Mouse (Mus musculus) layer of hippocampus, adult 11-12 months (tissue): ENCODE results near the gene Hcar1.

Source experiments
- DNase-seq: peaks from one replicate; pipeline ENCODE4 v3.0.0; 2022; ENCODE audit warnings: low spot score

The Hcar1 gene

GRCm38 (mm10) chr5:123863934-123864333 lies 15.9 kb downstream of the Hcar1 start:
- no peak for DNase-seq

- no peak for DNase-seq
These were observed 17.2 kb downstream of the Hcar1 start for GRCm38 (mm10) chr5:123862374-123863350.

GRCm38 (mm10) chr5:123858798-123859197 lies 21.0 kb downstream of the Hcar1 start:
- no peak for DNase-seq

DNA sequence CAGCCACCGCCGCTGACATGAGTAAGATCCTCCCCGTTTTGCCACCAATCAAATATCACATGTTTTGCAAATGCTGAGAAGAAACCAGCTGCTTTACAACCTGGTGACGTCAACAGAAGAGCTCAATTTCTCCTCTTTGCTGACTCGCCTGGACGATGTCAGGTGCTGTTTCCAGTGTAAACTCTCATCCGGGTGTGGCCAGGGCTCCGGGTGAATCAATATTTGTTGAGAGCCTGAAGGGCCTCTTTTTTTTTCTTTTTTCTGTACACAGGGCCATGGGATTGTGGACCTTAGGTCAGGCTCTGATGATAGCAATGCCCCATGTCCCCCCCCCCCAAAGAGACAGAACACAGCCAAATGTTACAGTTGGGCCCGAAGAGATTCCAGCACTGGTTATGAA lies 25.3 kb downstream of the Hcar1 start:
- no peak for DNase-seq

DNA sequence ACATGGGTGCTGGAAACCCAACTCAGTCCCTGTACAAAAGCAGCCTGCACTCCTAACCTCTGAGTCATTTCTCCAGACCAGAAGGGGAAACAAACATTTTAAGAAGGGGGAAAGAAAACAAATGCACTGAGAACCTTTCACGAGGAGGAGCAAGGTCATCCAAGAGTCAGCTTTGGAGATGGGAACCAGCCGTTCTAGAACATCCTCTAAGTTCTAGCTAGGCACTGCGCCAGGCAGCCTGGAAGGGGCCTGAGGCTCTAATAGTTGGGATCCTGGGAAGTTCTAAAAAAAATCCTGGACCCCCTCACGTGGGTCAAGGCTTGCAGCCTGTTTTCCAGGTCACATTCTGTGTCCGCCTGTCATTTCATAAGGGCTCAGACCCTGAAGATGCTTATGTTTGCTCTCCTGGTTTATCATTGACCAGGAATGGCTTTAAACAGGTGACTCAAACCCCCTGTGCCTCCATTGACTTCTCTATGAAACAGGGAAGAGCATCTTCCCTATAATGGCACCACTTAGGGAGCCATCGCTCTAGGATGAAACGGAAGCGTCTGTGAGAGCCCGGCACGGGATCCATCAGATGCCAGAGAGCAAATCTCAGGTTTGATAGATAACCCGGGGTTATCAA lies 25.8 kb downstream of the Hcar1 start:
- DNase-seq: no peak

- no peak for DNase-seq
These were observed 28.4 kb downstream of the Hcar1 start for GRCm38 (mm10) chr5:123851398-123851797.

GRCm38 (mm10) chr5:123844316-123844715 lies 35.5 kb downstream of the Hcar1 start:
- no peak for DNase-seq

GRCm38 (mm10) chr5:123843816-123844215 lies 36.0 kb downstream of the Hcar1 start:
- no peak for DNase-seq

GRCm38 (mm10) chr5:123842935-123843282 lies 36.9 kb downstream of the Hcar1 start:
- no peak for DNase-seq

DNA sequence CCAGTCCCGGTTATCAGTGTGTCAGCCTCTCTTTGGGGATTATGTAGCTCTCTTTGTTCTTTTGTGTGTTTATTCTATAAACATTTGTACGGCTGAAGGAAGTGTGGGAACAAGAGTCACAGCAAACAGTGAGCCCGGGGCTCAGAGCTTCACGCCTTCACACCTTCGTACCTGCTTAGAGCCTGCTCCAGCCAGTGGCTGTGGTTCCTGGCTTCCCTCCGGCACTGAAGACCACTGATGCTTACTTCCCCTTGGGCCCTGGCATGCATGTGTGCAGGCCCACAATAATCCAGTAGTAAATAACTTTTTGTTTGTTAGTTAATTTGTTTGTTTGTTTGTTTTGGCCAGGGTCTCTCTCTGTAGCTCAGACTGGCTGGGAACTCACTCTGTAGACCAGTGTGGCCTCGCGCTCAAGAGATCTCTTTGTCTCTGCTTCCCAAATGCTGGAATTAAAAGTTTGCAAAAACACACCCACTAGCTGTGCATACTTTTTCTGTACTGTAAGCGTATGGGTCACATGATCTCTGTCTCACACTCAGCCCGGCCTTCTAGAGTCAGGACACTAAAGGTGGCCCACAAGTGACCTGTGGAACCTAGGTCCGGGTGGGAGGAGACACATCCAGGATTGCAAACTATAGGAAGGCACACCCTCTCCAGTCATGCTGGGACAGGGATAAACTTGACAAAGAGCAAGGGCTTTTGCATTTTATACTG lies 37.4 kb downstream of the Hcar1 start:
- no peak for DNase-seq

GRCm38 (mm10) chr5:123837371-123837770 lies 42.4 kb downstream of the Hcar1 start:
- no peak for DNase-seq

- no peak for DNase-seq
These were observed 45.0 kb downstream of the Hcar1 start for GRCm38 (mm10) chr5:123834836-123835235.

DNA sequence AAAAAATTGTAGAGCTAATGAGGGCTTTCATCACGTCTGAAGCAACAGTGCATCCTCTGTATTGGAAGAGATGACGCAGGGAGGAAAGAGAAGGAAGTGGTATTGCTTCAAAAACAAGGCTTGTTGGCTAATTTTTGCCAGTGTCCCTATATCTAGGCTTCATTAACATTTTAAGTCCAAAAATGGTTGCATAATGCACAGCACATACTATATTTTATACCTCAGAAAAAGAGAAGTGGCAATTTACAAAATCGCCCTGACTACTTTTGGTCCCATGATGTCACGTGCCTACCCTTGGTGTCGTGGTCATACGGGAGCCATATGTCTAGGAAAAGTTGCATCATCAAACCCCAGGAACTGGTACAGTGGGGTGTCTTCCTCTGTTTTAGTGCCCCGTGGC lies 47.5 kb downstream of the Hcar1 start:
- no peak for DNase-seq

DNA sequence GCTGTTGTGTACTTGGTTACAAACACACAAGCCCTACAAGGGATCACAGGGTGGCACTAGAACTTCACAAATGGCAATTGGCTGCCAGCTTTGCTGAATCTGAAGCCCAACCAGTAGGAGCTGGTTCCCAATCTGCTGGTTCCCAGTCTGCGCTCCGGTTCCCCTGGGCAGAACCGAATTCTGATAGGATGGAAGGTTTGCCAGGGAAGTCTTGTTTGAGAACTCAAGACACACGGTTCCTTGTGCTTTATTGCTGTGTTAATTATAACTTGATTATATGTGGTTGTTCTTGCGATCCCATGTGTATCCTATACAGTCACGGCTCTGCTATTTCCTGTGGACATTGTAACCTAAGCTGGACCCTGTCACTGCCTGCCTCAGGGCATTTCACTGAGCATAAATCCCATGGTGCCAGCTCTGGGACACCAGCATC lies 52.1 kb downstream of the Hcar1 start:
- DNase-seq: peak; percentile 63
